Mouse (Mus musculus) ES-E14 (cell line): ENCODE data around the gene Ank3. TPM values are rescaled to one million over a fixed set of nuclear protein-coding genes. Genes with fewer than 3 reads are reported as not detected.

ENCODE experiments used
- DNase-seq: peaks from one replicate; pipeline ENCODE4 v3.0.0-alpha.2; 2013; ENCODE audit warnings: low read depth, low spot score
- H3K27ac ChIP-seq: 2 replicates; pipeline ENCODE4 v1.5.1; 2012; ENCODE audit warnings: low read depth, mild to moderate bottlenecking, low read length, moderate library complexity, mixed read lengths; ENCODE audit not compliant: poor library complexity, insufficient read depth, severe bottlenecking
- H3K36me3 ChIP-seq: 2 replicates; pipeline ENCODE4 v1.6.1; 2012; ENCODE audit warnings: mild to moderate bottlenecking, low read length, moderate library complexity, mixed read lengths; ENCODE audit not compliant: control insufficient read depth, poor library complexity, insufficient read depth, severe bottlenecking
- H3K4me1 ChIP-seq, 2 experiments: fragments of 150-350 bp in 1 of 2; sonication (generic) in 1 of 2; 2 replicates each; pipeline ENCODE4 v1.6.1; 2012; ENCODE audit warnings: low read length in 2 of 2, mild to moderate bottlenecking in 1 of 2, mixed read lengths in 1 of 2; ENCODE audit not compliant: control insufficient read depth in 2 of 2, insufficient read depth in 2 of 2, poor library complexity in 1 of 2
- H3K4me3 ChIP-seq, 2 experiments: fragments of 150-350 bp in 1 of 2; sonication (generic) in 1 of 2; 2 replicates each; pipeline ENCODE4 v1.5.1; 2012; ENCODE audit warnings: low read length in 2 of 2, low read depth in 1 of 2, mild to moderate bottlenecking in 1 of 2, mixed read lengths in 1 of 2; ENCODE audit not compliant: insufficient read depth in 1 of 2, poor library complexity in 1 of 2, severe bottlenecking in 1 of 2
- H3K9ac ChIP-seq: 2 replicates; pipeline ENCODE4 v1.6.1; 2012; ENCODE audit warnings: low read depth, mild to moderate bottlenecking, low read length, mixed read lengths; ENCODE audit not compliant: poor library complexity, insufficient read depth, severe bottlenecking
- H3K9me3 ChIP-seq: fragments of 150-350 bp; sonication (generic); 2 replicates; pipeline ENCODE4 v1.6.1; 2012; ENCODE audit warnings: low read depth, mild to moderate bottlenecking, low read length; ENCODE audit not compliant: control insufficient read depth, insufficient read depth
- CHD2 ChIP-seq: IDR thresholded peaks from 2 replicates; pipeline ENCODE4 v1.6.1; 2014; ENCODE audit warnings: mild to moderate bottlenecking, low read depth, low read length, inconsistent platforms
- HCFC1 ChIP-seq: IDR thresholded peaks from 2 replicates; pipeline ENCODE4 v1.6.1; 2012; ENCODE audit warnings: low read length, inconsistent platforms, borderline replicate concordance; ENCODE audit not compliant: insufficient read depth
- MAFK ChIP-seq: IDR thresholded peaks from 2 replicates; pipeline ENCODE4 v1.6.1; 2014; ENCODE audit warnings: mild to moderate bottlenecking, low read depth, low read length, inconsistent platforms; ENCODE audit not compliant: insufficient read depth
- ZC3H11A ChIP-seq: IDR thresholded peaks from 2 replicates; pipeline ENCODE4 v1.6.1; 2012; ENCODE audit warnings: low read depth, mild to moderate bottlenecking, inconsistent platforms, low read length, borderline replicate concordance
- ZNF384 ChIP-seq: IDR thresholded peaks from 2 replicates; pipeline ENCODE4 v1.6.1; 2012; ENCODE audit warnings: low read depth, low read length, inconsistent platforms
- in situ Hi-C, 2 experiments: fragments of 600-800 bp; cut with MboI; formaldehyde crosslinking; loops; one replicate each; pipeline ENCODE4 v1.15.1; 2025; ENCODE audit warnings: low sequenced_read_pairs in 2 of 2, inconsistent platforms in 1 of 2; ENCODE audit not compliant: unreplicated experiment in 2 of 2
- total RNA-seq: library from RNA; depleted of rRNA; stranded (reverse); fragments of 300-350 nt; gene quantifications from 2 replicates; pipeline ENCODE4 v1.2.3, GENCODE M21; 2012

Gene Ank3
- total RNA-seq, 1 experiment = 6.5 TPM

GRCm38 (mm10) chr10:69574894-69575293 is 176.3 kb downstream of the Ank3 start:
- Histone ChIP-seq H3K27ac (no peak overlapping the region), H3K9ac (no peak overlapping the region), H3K9me3 (no peaks in the 10 kb centered on the region), H3K4me3 (no peak overlapping the region), H3K36me3 (no peaks in the 10 kb centered on the region), H3K4me1 (peaks cover 22 to 31% of the 10 kb centered on the region in 2 experiments)
- no peak for TF ChIP-seq ZC3H11A
- no peak for TF ChIP-seq HCFC1
- TF ChIP-seq MAFK = no peak
- no peak for TF ChIP-seq ZNF384
- no peak for TF ChIP-seq CHD2
- DNase-seq = no peak
- in situ Hi-C loops = no loop called here

DNA sequence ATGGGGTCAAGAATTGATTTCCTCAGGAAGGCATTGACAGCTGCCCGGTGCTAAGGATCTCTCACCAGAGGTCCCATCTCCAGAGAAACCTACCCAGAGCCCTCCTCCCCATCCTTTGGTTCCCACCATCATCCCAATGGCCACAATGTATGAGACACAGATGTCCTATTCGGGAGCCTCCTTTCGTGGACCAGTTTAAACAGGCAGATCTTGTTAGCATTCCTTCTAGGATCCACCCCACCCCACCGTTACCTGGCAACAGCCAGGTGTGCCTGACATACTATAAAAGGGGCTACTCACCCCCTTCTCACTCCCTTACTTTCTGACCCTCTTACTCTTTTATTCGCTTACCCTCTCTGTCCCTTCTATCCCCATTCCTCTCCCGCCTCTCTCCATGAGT is 176.9 kb downstream of the Ank3 start:
- H3K4me3 ChIP-seq = no peak overlapping the region
- in situ Hi-C loops = no loop called here
- no peak for DNase-seq
- H3K9me3 ChIP-seq = no peaks in the 10 kb centered on the region
- no peak overlapping the region for H3K9ac ChIP-seq
- no peak overlapping the region for H3K27ac ChIP-seq
- no peaks in the 10 kb centered on the region for H3K36me3 ChIP-seq
- TF ChIP-seq MAFK = no peak
- no peak for TF ChIP-seq ZC3H11A
- TF ChIP-seq CHD2 = no peak
- no peak for TF ChIP-seq HCFC1
- no peak for TF ChIP-seq ZNF384
- peaks cover 19 to 28% of the 10 kb centered on the region in 2 experiments for H3K4me1 ChIP-seq

- Histone ChIP-seq H3K4me1 (peaks cover 17 to 28% of the 10 kb centered on the region in 2 experiments), H3K9me3 (no peaks in the 10 kb centered on the region), H3K27ac (no peak overlapping the region), H3K36me3 (no peaks in the 10 kb centered on the region), H3K9ac (no peak overlapping the region), H3K4me3 (no peak overlapping the region)
- DNase-seq = no peak
- in situ Hi-C loops = no loop called here
- TF ChIP-seq ZC3H11A (no peak), MAFK (no peak)
These were observed 177.7 kb downstream of the Ank3 start for GRCm38 (mm10) chr10:69576264-69576663.

DNA sequence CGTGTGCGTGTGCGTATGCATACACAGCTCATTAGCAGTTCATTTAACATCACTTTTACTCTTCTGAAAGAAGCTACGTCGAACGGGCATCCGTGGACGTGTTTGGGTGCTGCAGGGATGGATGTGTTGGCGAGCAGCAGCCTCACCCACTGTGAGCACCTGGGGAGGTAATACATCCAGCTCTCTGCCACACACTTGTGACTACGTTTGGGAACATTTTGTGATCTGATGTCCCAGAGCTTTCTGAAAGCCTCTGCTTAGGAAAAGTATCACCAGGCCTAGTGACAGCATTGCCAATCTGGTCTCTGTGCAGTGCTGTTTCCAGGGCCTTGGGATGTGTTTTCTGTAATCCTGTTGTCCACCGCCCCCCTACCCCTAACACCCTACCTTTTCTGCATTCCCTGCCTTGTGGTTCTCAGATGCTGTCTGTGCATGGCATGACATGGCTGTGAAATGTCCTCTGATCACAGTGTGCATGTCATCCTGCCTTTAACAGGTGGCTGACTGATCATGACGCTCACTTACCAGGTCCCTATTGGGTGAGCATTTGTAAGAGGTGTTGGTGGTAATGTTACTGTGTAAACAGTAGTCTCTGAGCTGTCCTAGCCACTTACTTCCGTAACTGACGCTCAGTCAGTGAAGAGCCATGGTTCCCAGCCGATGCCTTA is 178.6 kb downstream of the Ank3 start:
- Histone ChIP-seq H3K36me3 (no peaks in the 10 kb centered on the region), H3K27ac (no peak overlapping the region), H3K4me1 (peaks cover 12 to 24% of the 10 kb centered on the region in 2 experiments), H3K4me3 (no peak overlapping the region), H3K9me3 (no peaks in the 10 kb centered on the region), H3K9ac (no peak overlapping the region)
- TF ChIP-seq ZC3H11A (no peak), ZNF384 (no peak), CHD2 (no peak), HCFC1 (no peak), MAFK (no peak)
- in situ Hi-C loops = no loop called here
- no peak for DNase-seq

DNA sequence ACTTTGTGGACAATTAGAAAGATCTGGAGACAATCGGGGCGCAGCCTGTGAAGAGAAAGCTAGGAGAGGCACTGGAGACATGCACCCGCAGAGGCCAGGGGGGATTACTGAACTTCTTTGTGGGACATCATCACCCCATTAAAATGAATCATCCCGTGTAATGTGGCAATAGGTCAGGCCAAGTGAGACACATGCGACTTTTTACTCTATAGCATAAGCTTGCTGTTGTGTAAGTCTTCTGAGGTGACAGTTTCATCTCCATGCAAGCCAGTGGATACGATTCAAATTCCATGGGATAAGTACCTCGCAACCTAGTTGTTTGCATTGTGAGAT is 179.1 kb downstream of the Ank3 start:
- Histone ChIP-seq H3K4me1 (peaks cover 12 to 21% of the 10 kb centered on the region in 2 experiments), H3K9me3 (no peaks in the 10 kb centered on the region), H3K4me3 (no peak overlapping the region), H3K36me3 (no peaks in the 10 kb centered on the region), H3K27ac (no peak overlapping the region), H3K9ac (no peak overlapping the region)
- DNase-seq = no peak
- in situ Hi-C loops = no loop called here
- TF ChIP-seq ZC3H11A (no peak), CHD2 (no peak), MAFK (no peak), HCFC1 (no peak), ZNF384 (no peak)
